Mouse (Mus musculus): ENCODE measurements at regions not wholly inside any gene's neighbourhood (a gene's known extent, or its start where the extent isn't known, plus 50 kb on each side); places are given as distances from the start of the nearest gene placed in this dataset.

GRCm38 (mm10) chr16:78730583-78731501 is 154.3 kb upstream of the D16Ertd472e start:
- TF ChIP-seq POLR2A (IDR thresholded peaks at IDR 0.05; ENCODE audit: borderline replicate concordance, extremely low read depth, low read depth, low read length), result no peak
- TF ChIP-seq CTCF (IDR thresholded peaks at IDR 0.05; ENCODE audit: insufficient read depth, low read length), result no peak

Measured in lung, adult 2 months (tissue).